In the genomic region with DNA sequence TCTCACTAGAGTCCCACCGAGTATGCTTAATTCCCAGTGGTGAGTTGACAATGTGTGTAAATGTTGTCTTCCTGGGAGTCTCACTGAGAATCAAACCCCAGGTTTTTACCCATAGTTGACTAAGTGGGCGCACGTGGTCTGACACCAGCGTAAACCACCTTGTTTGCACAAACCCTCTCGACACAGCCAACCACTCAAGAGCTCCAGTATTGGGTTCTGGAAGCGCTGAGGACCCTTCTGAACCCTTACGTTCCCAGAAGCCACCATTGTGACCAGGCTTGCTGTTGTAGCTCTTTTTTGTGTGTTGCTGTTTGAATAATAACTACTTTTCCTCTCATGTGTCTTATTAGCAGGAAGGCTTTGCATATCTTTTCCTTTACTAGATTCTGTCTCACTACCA, we compare ENCODE assay signal across 24 mouse cellular contexts. TPM values are rescaled to one million over a fixed set of nuclear protein-coding genes. Genes with fewer than 3 reads are reported as not detected.
A peak's percentile ranks its signal among the peaks of the same experiment; 100 is the strongest.
DNase-seq lines count a peak whose midpoint lies in the region; ATAC-seq and TF ChIP-seq lines count a peak whose summit lies in the region.
"Had no signal": no experiment of that assay in that cellular context is flagged by ENCODE, and none has a peak within 500 bp of the region (broad histone marks: within the 10 kb centered on the region; RNA-seq: fewer than 3 reads in every experiment).

No protein-coding gene starts in this region.

- H3K4me3 ChIP-seq in lung, embryonic 16.5 days (ENCODE audit: low read length) = no peak overlapping the region
- H3K4me3 ChIP-seq in lung, adult 2 months (replicated peaks; ENCODE audit: extremely low read depth, low read depth, low read length) = no peak overlapping the region
- H3K4me3 ChIP-seq in hindbrain, embryonic 11.5 days (ENCODE audit: low read depth, low read length) = no peak overlapping the region
- H3K4me3 ChIP-seq: embryonic facial prominence, embryonic 13.5 days; embryonic facial prominence, embryonic 15.5 days; erythroblast, embryonic 14.5 days; forebrain, embryonic 10.5 days; forebrain, embryonic 12.5 days had no signal

- no peak overlapping the region for H3K27ac ChIP-seq in lung, embryonic 16.5 days (ENCODE audit: low read length)
- no peak overlapping the region for H3K27ac ChIP-seq in hindbrain, embryonic 11.5 days (ENCODE audit: low read depth, low read length)
- H3K27ac ChIP-seq: embryonic facial prominence, embryonic 13.5 days; embryonic facial prominence, embryonic 15.5 days; forebrain, embryonic 10.5 days; forebrain, embryonic 12.5 days had no signal

- peak; percentile 38; the same call in 1 of the 2 replicates for ATAC-seq in lung, embryonic 16.5 days (ENCODE audit: low read depth)
- no peak for ATAC-seq in hindbrain, embryonic 11.5 days (ENCODE audit: low FRiP score)
- ATAC-seq: forebrain, embryonic 14.5 days had no signal

- no peaks in the 10 kb centered on the region for H3K9me3 ChIP-seq in lung, embryonic 16.5 days (ENCODE audit: control insufficient read depth, low read length)
- no peaks in the 10 kb centered on the region for H3K9me3 ChIP-seq in hindbrain, embryonic 11.5 days (ENCODE audit: control insufficient read depth, low read length)
- H3K9me3 ChIP-seq: embryonic facial prominence, embryonic 13.5 days; embryonic facial prominence, embryonic 15.5 days; forebrain, embryonic 10.5 days; forebrain, embryonic 12.5 days had no signal

- H3K27me3 ChIP-seq in lung, embryonic 16.5 days (ENCODE audit: control insufficient read depth, insufficient read depth, low read depth, low read length) = no peaks in the 10 kb centered on the region
- no peaks in the 10 kb centered on the region for H3K27me3 ChIP-seq in hindbrain, embryonic 11.5 days (ENCODE audit: control insufficient read depth, insufficient read depth, low read length)
- H3K27me3 ChIP-seq: embryonic facial prominence, embryonic 13.5 days; embryonic facial prominence, embryonic 15.5 days had no signal

- no peaks in the 10 kb centered on the region for H3K36me3 ChIP-seq in lung, embryonic 16.5 days (ENCODE audit: control insufficient read depth, insufficient read depth, low read length)
- H3K36me3 ChIP-seq in hindbrain, embryonic 11.5 days (ENCODE audit: control insufficient read depth, insufficient read depth, low read length) = no peaks in the 10 kb centered on the region
- H3K36me3 ChIP-seq: embryonic facial prominence, embryonic 13.5 days; embryonic facial prominence, embryonic 15.5 days; forebrain, embryonic 10.5 days; forebrain, embryonic 12.5 days had no signal

- no peak for TF ChIP-seq POLR2A in lung, adult 2 months (IDR thresholded peaks at IDR 0.05; ENCODE audit: borderline replicate concordance, extremely low read depth, low read depth, low read length)

- no peak overlapping the region for H3K9ac ChIP-seq in lung, embryonic 16.5 days (ENCODE audit: low read length)
- no peak overlapping the region for H3K9ac ChIP-seq in hindbrain, embryonic 11.5 days (ENCODE audit: low read depth, low read length)
- H3K9ac ChIP-seq: embryonic facial prominence, embryonic 13.5 days; embryonic facial prominence, embryonic 15.5 days; forebrain, embryonic 12.5 days had no signal

- TF ChIP-seq CTCF in lung, adult 2 months (IDR thresholded peaks at IDR 0.05; ENCODE audit: insufficient read depth, low read length) = no peak

- peak; percentile 29 to 50 for DNase-seq in lung, adult 18-20 months
- DNase-seq in lung, postnatal 4 days = no peak
- DNase-seq in lung, adult 2 months = no peak
- DNase-seq in induced T-regulatory cell, adult 2 months (ENCODE audit: low read depth) = peak; percentile 22
- DNase-seq in lung, postnatal 25 days (ENCODE audit: low spot score) = peak; percentile 32
- DNase-seq in urinary bladder, postnatal 4 days (ENCODE audit: low spot score in 2 of 2) = no peak
- DNase-seq in hindbrain, embryonic 11.5 days (ENCODE audit: low spot score) = no peak
- DNase-seq: adrenal gland, adult 2 months; adrenal gland, postnatal 10 days; adrenal gland, postnatal 25 days; cerebellum, adult 11 months; cerebellum, adult 18-20 months; cerebellum, adult 8-10 months; cerebellum, adult 9-11 months; cerebellum, postnatal 14 days; cerebellum, postnatal 36 days; embryo, embryonic 11 days had no signal

- 52% methylated on average over 7 of the region's 7 CpGs for WGBS in lung, embryonic 16.5 days
- 66% methylated on average over 7 of the region's 7 CpGs for WGBS in lung, adult 2 months
- 91% methylated on average over 7 of the region's 7 CpGs for WGBS in hindbrain, embryonic 11.5 days

- H3K4me2 ChIP-seq in lung, embryonic 16.5 days (ENCODE audit: low read depth, low read length) = no peak overlapping the region
- H3K4me2 ChIP-seq in hindbrain, embryonic 11.5 days (replicated peaks; ENCODE audit: low read depth, low read length) = no peak overlapping the region
- H3K4me2 ChIP-seq: embryonic facial prominence, embryonic 13.5 days; embryonic facial prominence, embryonic 15.5 days; forebrain, embryonic 12.5 days had no signal

- no peaks in the 10 kb centered on the region; the same call in 1 of the 2 replicates for H3K4me1 ChIP-seq in lung, embryonic 16.5 days (replicated peaks; ENCODE audit: control insufficient read depth, insufficient read depth, low read length)
- no peaks in the 10 kb centered on the region; the same call in 1 of the 2 replicates for H3K4me1 ChIP-seq in lung, adult 2 months (ENCODE audit: control insufficient read depth, insufficient read depth, low read length)
- no peaks in the 10 kb centered on the region; the same call in 1 of the 2 replicates for H3K4me1 ChIP-seq in hindbrain, embryonic 11.5 days (replicated peaks; ENCODE audit: control insufficient read depth, insufficient read depth, low read length)

RNA-seq across cellular contexts. Expression of a gene that starts 20.4 kb away (rescaled TPM):
- 14.9 and 15.4 TPM in 2 replicates for polyA plus RNA-seq in lung, embryonic 16.5 days (2015; fragmentation: Nextera tagmentation; extraction: Ambion mirVana)
- polyA plus RNA-seq in lung, adult 2 months (2012; rRNA removed) = 18.0 and 22.6 TPM in 2 replicates
- polyA plus RNA-seq in hindbrain, embryonic 11.5 days (2014; fragmentation: Nextera tagmentation; extraction: Ambion mirVana) = 15.2 and 19.3 TPM in 2 replicates

Comparison
In these comparisons a context has a peak if more than half of its experiments do, and no peak if none do; other contexts are left out.
1. DNase-seq: peak in lung, adult 18-20 months (2 of 2), induced T-regulatory cell, adult 2 months (single experiment) and lung, postnatal 25 days (single experiment); none in lung, postnatal 4 days (0 of 2), lung, adult 2 months (single experiment), urinary bladder, postnatal 4 days (0 of 2) and hindbrain, embryonic 11.5 days (single experiment).